Mouse (Mus musculus) kidney, embryonic 16.5 days (tissue): Measurements from ENCODE around the gene Hip1. TPM values are rescaled to one million over a fixed set of nuclear protein-coding genes. Genes with fewer than 3 reads are reported as not detected.

Experiments
- microRNA-seq: library from miRNA; unstranded; fragments of <30 nt; microRNA quantifications from one replicate; pipeline ENCODE4, GENCODE M21; 2016
- polyA plus RNA-seq: library from polyadenylated mRNA; unstranded; fragments of >200 nt; fragmentation: Nextera tagmentation; extraction: Ambion mirVana; gene quantifications from 2 replicates; pipeline ENCODE4 v1.2.1, GENCODE M21; 2015

The Hip1 gene
- polyA plus RNA-seq, 1 experiment from 2014 or later, result 37.1 TPM

Small RNAs within 50 kb of the gene (microRNA-seq; reads per million reads assigned to microRNA genes)
- gene Mir7033, result 0.47 reads per million

Other genes starting within 250 kb of the Hip1 start
- gene Fkbp6, start 195.1 kb downstream of the Hip1 start, polyA plus RNA-seq, result 0.23 and 0.50 TPM in 2 replicates
- gene Trim50, start 191.8 kb downstream of the Hip1 start, polyA plus RNA-seq, result not detected in 2 replicates
- gene Nsun5, start 175.2 kb downstream of the Hip1 start, polyA plus RNA-seq, result 40.1 and 40.5 TPM in 2 replicates
- 11.4 and 13.6 TPM in 2 replicates for gene Pom121, start 150.6 kb downstream of the Hip1 start, polyA plus RNA-seq
- gene Ccl26, start 18.4 kb upstream of the Hip1 start, polyA plus RNA-seq, result not detected in 2 replicates
- gene Ccl24, start 27.9 kb upstream of the Hip1 start, polyA plus RNA-seq, result 1.8 and 2.0 TPM in 2 replicates
- 51.0 and 56.5 TPM in 2 replicates for gene Rhbdd2, start 87.5 kb upstream of the Hip1 start, polyA plus RNA-seq
- 106 and 107 TPM in 2 replicates for gene Por, start 124.9 kb upstream of the Hip1 start, polyA plus RNA-seq
- gene Tmem120a, start 199.3 kb upstream of the Hip1 start, polyA plus RNA-seq, result 74.7 and 75.4 TPM in 2 replicates
- 0.42 and 0.62 TPM in 2 replicates for gene Styxl1, start 233.3 kb upstream of the Hip1 start, polyA plus RNA-seq
- 690 and 691 TPM in 2 replicates for gene Mdh2, start 233.4 kb upstream of the Hip1 start, polyA plus RNA-seq